Mouse (Mus musculus): ENCODE results near the gene Vta1. TPM values are rescaled to one million over a fixed set of nuclear protein-coding genes. Genes with fewer than 3 reads are reported as not detected.

Vta1 gene
- total RNA-seq (2021): 10 to 100 TPM; 30.6 to 32.7 TPM
- long read RNA-seq, experiment 1, transcript Vta1-205 (8 exons, 1,974 nt): major isoform, 59 of 65 reads
- long read RNA-seq, experiment 1, partial matches to known transcripts: 0 of 65 reads
- long read RNA-seq, experiment 1, other reads (novel, unspliced or antisense): 1 of 65 reads
- long read RNA-seq, experiment 2, transcript Vta1-205 (8 exons, 1,974 nt): major isoform, 38 of 39 reads
- long read RNA-seq, experiment 2, partial matches to known transcripts: 0 of 39 reads
- long read RNA-seq, experiment 2, other reads (novel, unspliced or antisense): 0 of 39 reads

- DNase-seq: peak; percentile 95 to 97
- intact Hi-C loops (cut with DNase I): loop anchor here (2.0 kb wide), 2 partner anchors 255 to 299 kb away; no protein-coding TSS in a partner anchor
Observed at GRCm38 (mm10) chr10:14705072-14706066, at the start of gene Vta1, which contains the start of gene Nmbr. Gene Vta1, minus strand, starts transcription at chr10:14705560. Gene Nmbr, plus strand, starts transcription at chr10:14705591.

GRCm38 (mm10) chr10:14734285-14734684, 28.9 kb upstream of the Vta1 start:
- intact Hi-C loops (cut with DNase I): no loop called here
- peak in 1 of 2 experiments; percentile 45 for DNase-seq

- DNase-seq: no peak
- intact Hi-C loops (cut with DNase I): no loop called here
Observed at GRCm38 (mm10) chr10:14725671-14726070, 20.3 kb upstream of the Vta1 start.

- intact Hi-C loops (cut with DNase I): no loop called here
- no peak for DNase-seq
Observed at GRCm38 (mm10) chr10:14718114-14718513, 12.8 kb upstream of the Vta1 start, which contains the start of gene Gje1. Gene Gje1, minus strand, starts transcription at chr10:14718214.

GRCm38 (mm10) chr10:14703830-14704420, 1.4 kb downstream of the Vta1 start:
- intact Hi-C loops (cut with DNase I): loop anchor here (2.0 kb wide), 2 partner anchors 253 to 297 kb away; no protein-coding TSS in a partner anchor
- DNase-seq: no peak

- intact Hi-C loops (cut with DNase I): no loop called here
- DNase-seq: no peak
Observed at GRCm38 (mm10) chr10:14703239-14703638, 2.1 kb downstream of the Vta1 start.

GRCm38 (mm10) chr10:14690349-14690748, 15.0 kb downstream of the Vta1 start:
- DNase-seq: no peak
- intact Hi-C loops (cut with DNase I): no loop called here

- intact Hi-C loops (cut with DNase I): no loop called here
- no peak for DNase-seq
Observed at GRCm38 (mm10) chr10:14688785-14689442, 16.4 kb downstream of the Vta1 start.

GRCm38 (mm10) chr10:14685663-14686062, 19.7 kb downstream of the Vta1 start:
- intact Hi-C loops (cut with DNase I): no loop called here
- DNase-seq: no peak

- intact Hi-C loops (cut with DNase I): no loop called here
- DNase-seq: no peak
Observed at GRCm38 (mm10) chr10:14666147-14666546, 39.2 kb downstream of the Vta1 start.

GRCm38 (mm10) chr10:14660875-14661274, 44.5 kb downstream of the Vta1 start:
- intact Hi-C loops (cut with DNase I): no loop called here
- DNase-seq: peak; percentile 19 to 41

- intact Hi-C loops (cut with DNase I): no loop called here
- no peak for DNase-seq
Observed at GRCm38 (mm10) chr10:14639635-14640034, 65.7 kb downstream of the Vta1 start.

GRCm38 (mm10) chr10:14639043-14639442, 66.3 kb downstream of the Vta1 start:
- no peak for DNase-seq
- intact Hi-C loops (cut with DNase I): no loop called here

- no peak for DNase-seq
- intact Hi-C loops (cut with DNase I): no loop called here
Observed at GRCm38 (mm10) chr10:14625706-14626105, 79.7 kb downstream of the Vta1 start.

- no peak for DNase-seq
- intact Hi-C loops (cut with DNase I): no loop called here
Observed at GRCm38 (mm10) chr10:14619156-14619555, 86.2 kb downstream of the Vta1 start.

GRCm38 (mm10) chr10:14618301-14618700, 87.1 kb downstream of the Vta1 start:
- intact Hi-C loops (cut with DNase I): no loop called here
- no peak for DNase-seq

GRCm38 (mm10) chr10:14615441-14615840, 89.9 kb downstream of the Vta1 start:
- intact Hi-C loops (cut with DNase I): no loop called here
- no peak for DNase-seq

GRCm38 (mm10) chr10:14607597-14607996, 97.8 kb downstream of the Vta1 start:
- intact Hi-C loops (cut with DNase I): no loop called here
- DNase-seq: no peak

All from heart, postnatal 14 days (tissue).